Mouse (Mus musculus): ENCODE measurements at regions not wholly inside any gene's neighbourhood (a gene's known extent, or its start where the extent isn't known, plus 50 kb on each side); places are given as distances from the start of the nearest gene placed in this dataset.

DNA sequence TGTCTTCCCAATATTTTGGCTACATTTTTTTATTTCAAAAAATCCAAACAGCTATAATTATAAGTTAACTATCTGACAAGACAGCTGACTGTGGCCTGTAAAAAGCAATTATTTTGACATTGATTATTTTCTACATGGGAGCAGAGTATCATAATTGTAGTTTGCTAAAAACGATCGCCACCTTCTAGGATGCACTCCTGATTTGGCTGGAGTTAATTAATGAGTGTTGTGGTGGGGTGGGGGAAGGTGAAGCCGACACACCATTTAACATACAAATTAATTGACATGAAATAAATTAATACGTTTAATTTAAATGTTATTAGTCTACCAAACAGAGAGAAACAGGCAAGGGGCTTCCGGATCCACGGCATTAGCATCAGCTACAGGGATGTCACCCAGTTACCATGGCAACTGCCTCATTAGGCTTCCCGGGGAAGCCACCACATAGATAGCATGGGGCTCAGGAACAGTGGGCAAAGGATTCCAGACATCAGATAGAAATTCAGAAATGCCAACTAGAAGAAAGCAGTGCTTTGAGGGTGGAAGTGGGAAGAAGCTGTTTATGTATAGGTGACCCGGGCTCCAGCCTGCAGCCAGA is 255.9 kb downstream of the Prdm2 start:
- no peaks in the 10 kb centered on the region for H3K27me3 ChIP-seq (ENCODE audit: control insufficient read depth, insufficient read depth, low read length)
- no peak overlapping the region for H3K27ac ChIP-seq (replicated peaks in 1 of 2; ENCODE audit: control insufficient read depth in 1 of 2, insufficient read depth in 1 of 2, low read depth in 2 of 2, low read length in 2 of 2)
- H3K9me3 ChIP-seq (ENCODE audit: control insufficient read depth, low read length), result no peaks in the 10 kb centered on the region
- no peaks in the 10 kb centered on the region for H3K36me3 ChIP-seq (ENCODE audit: control insufficient read depth, insufficient read depth, low read length)
- 68% methylated on average over 8 of the region's 8 CpGs for WGBS
- H3K4me2 ChIP-seq (ENCODE audit: low read length), result no peak overlapping the region
- ATAC-seq (ENCODE audit: insufficient number of reproducible peaks, insufficient read depth, low FRiP score, low read depth), result no peak
- H3K4me1 ChIP-seq (ENCODE audit: control insufficient read depth in 2 of 2, insufficient read depth in 2 of 2, low read length in 2 of 2), result no peaks in the 10 kb centered on the region
- H3K9ac ChIP-seq (ENCODE audit: low read length), result no peak overlapping the region
- no peak overlapping the region for H3K4me3 ChIP-seq (ENCODE audit: control insufficient read depth in 1 of 2, insufficient read depth in 1 of 2, low read depth in 1 of 2, low read length in 2 of 2)

DNA sequence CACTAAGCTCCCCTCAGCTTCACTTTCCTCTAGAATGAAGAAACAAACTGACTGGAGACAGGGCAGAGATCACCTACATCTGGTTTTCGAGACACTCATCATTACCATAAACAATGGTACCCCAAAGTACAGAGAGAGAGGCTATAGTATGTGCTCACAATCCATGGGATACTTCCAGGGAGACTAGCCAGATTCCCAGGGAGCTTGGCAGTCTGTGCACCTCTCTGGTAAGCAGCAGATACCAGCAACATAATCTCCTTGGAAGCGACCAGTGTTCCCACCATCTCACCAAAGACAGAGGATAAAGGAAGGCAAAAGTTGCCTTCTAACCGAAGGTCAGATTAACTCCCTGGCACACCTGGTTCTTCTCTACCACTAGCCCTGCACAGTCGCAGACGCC is 256.4 kb downstream of the Prdm2 start:
- H3K9ac ChIP-seq (ENCODE audit: low read length), result no peak overlapping the region
- 67% methylated on average over 5 of the region's 5 CpGs for WGBS

DNA sequence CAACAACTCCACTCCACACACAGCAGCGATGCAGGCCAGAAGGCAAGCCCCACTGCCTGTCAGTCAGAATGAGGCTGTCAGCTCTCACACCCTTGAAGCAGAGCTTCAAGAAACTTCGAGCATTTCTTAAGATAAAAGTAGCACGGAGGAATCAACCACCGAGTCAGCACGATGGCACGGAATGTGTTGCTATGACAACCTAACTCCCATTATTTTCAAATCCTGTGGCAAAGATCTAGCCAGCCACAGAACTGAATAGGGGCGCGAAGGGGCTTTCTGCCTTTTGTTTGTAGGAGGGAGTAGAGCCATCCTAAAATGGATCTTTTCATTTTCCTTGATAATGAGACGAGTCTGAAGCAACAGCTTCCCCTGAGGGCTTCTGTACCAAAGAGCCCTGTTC is 259.1 kb downstream of the Prdm2 start:
- no peak for ATAC-seq (ENCODE audit: insufficient number of reproducible peaks, insufficient read depth, low FRiP score, low read depth)
- WGBS, result 63% methylated on average over 9 of the region's 9 CpGs

More for the DNA sequence above, 256.4 kb downstream of the Prdm2 start:
- no peak overlapping the region for H3K4me3 ChIP-seq (ENCODE audit: control insufficient read depth in 1 of 2, insufficient read depth in 1 of 2, low read depth in 1 of 2, low read length in 2 of 2)
- no peaks in the 10 kb centered on the region for H3K27me3 ChIP-seq (ENCODE audit: control insufficient read depth, insufficient read depth, low read length)
- no peaks in the 10 kb centered on the region for H3K9me3 ChIP-seq (ENCODE audit: control insufficient read depth, low read length)
- H3K4me2 ChIP-seq (ENCODE audit: low read length), result no peak overlapping the region
- no peak overlapping the region for H3K27ac ChIP-seq (replicated peaks in 1 of 2; ENCODE audit: control insufficient read depth in 1 of 2, insufficient read depth in 1 of 2, low read depth in 2 of 2, low read length in 2 of 2)
- H3K36me3 ChIP-seq (ENCODE audit: control insufficient read depth, insufficient read depth, low read length), result no peaks in the 10 kb centered on the region
- H3K4me1 ChIP-seq (ENCODE audit: control insufficient read depth in 2 of 2, insufficient read depth in 2 of 2, low read length in 2 of 2), result no peaks in the 10 kb centered on the region
- no peak for ATAC-seq (ENCODE audit: insufficient number of reproducible peaks, insufficient read depth, low FRiP score, low read depth)

DNA sequence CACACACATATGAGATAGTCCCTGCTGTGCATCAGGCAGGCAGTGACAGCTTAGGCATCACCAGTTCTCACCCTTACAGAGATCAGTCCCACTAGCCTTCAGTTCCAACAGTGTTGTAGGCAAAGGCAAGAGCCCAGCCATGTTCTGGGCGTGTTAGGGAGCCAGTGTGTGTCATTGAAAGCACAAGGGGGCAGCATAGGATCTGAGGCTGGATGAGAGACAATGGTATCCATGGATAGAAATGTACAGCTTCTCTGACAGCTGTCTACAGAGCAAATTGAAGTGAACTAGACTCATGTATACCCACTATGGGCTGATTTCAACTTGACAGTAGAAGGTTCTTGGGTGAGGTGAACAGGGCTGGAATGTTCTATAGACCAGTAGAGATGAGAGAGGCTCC is 259.9 kb downstream of the Prdm2 start:
- Histone ChIP-seq H3K9ac (ENCODE audit: low read length) (no peak overlapping the region), H3K27me3 (ENCODE audit: control insufficient read depth, insufficient read depth, low read length) (no peaks in the 10 kb centered on the region), H3K36me3 (ENCODE audit: control insufficient read depth, insufficient read depth, low read length) (no peaks in the 10 kb centered on the region), H3K4me2 (ENCODE audit: low read length) (no peak overlapping the region), H3K9me3 (ENCODE audit: control insufficient read depth, low read length) (no peaks in the 10 kb centered on the region), H3K4me3 (ENCODE audit: control insufficient read depth in 1 of 2, insufficient read depth in 1 of 2, low read depth in 1 of 2, low read length in 2 of 2) (no peak overlapping the region), H3K4me1 (ENCODE audit: control insufficient read depth in 2 of 2, insufficient read depth in 2 of 2, low read length in 2 of 2) (no peaks in the 10 kb centered on the region), H3K27ac (replicated peaks in 1 of 2; ENCODE audit: control insufficient read depth in 1 of 2, insufficient read depth in 1 of 2, low read depth in 2 of 2, low read length in 2 of 2) (no peak overlapping the region)
- no peak for ATAC-seq (ENCODE audit: insufficient number of reproducible peaks, insufficient read depth, low FRiP score, low read depth)
- 45% methylated on average over 1 of the region's 1 CpGs for WGBS

More for the DNA sequence above, 259.1 kb downstream of the Prdm2 start:
- Histone ChIP-seq H3K9me3 (ENCODE audit: control insufficient read depth, low read length) (no peaks in the 10 kb centered on the region), H3K4me2 (ENCODE audit: low read length) (no peak overlapping the region), H3K36me3 (ENCODE audit: control insufficient read depth, insufficient read depth, low read length) (no peaks in the 10 kb centered on the region), H3K4me3 (ENCODE audit: control insufficient read depth in 1 of 2, insufficient read depth in 1 of 2, low read depth in 1 of 2, low read length in 2 of 2) (no peak overlapping the region), H3K4me1 (ENCODE audit: control insufficient read depth in 2 of 2, insufficient read depth in 2 of 2, low read length in 2 of 2) (no peaks in the 10 kb centered on the region), H3K9ac (ENCODE audit: low read length) (no peak overlapping the region), H3K27ac (replicated peaks in 1 of 2; ENCODE audit: control insufficient read depth in 1 of 2, insufficient read depth in 1 of 2, low read depth in 2 of 2, low read length in 2 of 2) (no peak overlapping the region), H3K27me3 (ENCODE audit: control insufficient read depth, insufficient read depth, low read length) (no peaks in the 10 kb centered on the region)

DNA sequence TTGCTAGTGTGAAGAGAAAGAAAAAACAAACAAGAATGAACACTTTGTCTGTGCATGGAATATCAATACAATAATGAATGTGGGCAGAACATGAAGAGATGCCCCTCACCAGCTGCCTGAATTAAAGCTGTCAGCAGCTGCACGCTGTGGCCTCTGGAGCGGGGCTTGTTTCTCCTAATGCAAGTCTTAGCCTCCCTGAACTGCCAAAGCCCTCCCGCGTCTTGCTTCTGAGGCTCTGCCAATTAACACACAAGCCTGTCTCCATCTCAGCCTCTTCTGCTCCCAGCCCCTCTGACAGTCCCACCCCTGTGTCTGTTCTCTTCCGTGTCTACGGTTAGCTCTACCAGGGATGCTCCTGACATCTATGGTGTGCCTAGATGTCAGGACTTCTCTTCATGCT is 265.1 kb downstream of the Prdm2 start:
- Histone ChIP-seq H3K4me3 (ENCODE audit: control insufficient read depth in 1 of 2, insufficient read depth in 1 of 2, low read depth in 1 of 2, low read length in 2 of 2) (no peak overlapping the region), H3K27ac (replicated peaks in 1 of 2; ENCODE audit: control insufficient read depth in 1 of 2, insufficient read depth in 1 of 2, low read depth in 2 of 2, low read length in 2 of 2) (no peak overlapping the region), H3K27me3 (ENCODE audit: control insufficient read depth, insufficient read depth, low read length) (no peaks in the 10 kb centered on the region), H3K9me3 (ENCODE audit: control insufficient read depth, low read length) (no peaks in the 10 kb centered on the region), H3K9ac (ENCODE audit: low read length) (no peak overlapping the region), H3K4me1 (ENCODE audit: control insufficient read depth in 2 of 2, insufficient read depth in 2 of 2, low read length in 2 of 2) (no peaks in the 10 kb centered on the region), H3K36me3 (ENCODE audit: control insufficient read depth, insufficient read depth, low read length) (no peaks in the 10 kb centered on the region), H3K4me2 (ENCODE audit: low read length) (no peak overlapping the region)
- 70% methylated on average over 6 of the region's 6 CpGs for WGBS
- ATAC-seq (ENCODE audit: insufficient number of reproducible peaks, insufficient read depth, low FRiP score, low read depth), result no peak

DNA sequence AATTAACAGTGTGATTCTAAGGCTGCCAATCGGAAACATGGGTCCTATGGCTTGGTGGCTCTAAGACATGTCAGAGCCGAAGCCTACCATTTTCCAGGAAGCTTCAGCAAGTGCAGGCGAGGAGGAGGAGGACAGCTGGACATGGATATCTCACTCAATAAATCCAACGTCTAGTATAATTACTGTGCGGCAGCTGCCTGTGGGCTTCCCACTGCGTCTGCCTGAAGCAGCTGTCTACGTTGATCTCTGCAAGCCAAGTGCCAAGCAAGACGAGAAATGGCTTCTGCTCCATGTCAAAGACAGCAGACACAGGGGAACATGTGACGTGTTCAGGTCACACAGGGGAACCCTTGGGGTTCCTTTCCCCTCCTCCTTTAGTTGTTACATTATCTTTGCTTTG is 279.2 kb downstream of the Prdm2 start:
- H3K4me1 ChIP-seq (ENCODE audit: control insufficient read depth in 2 of 2, insufficient read depth in 2 of 2, low read length in 2 of 2), result no peaks in the 10 kb centered on the region
- no peak overlapping the region for H3K4me3 ChIP-seq (ENCODE audit: control insufficient read depth in 1 of 2, insufficient read depth in 1 of 2, low read depth in 1 of 2, low read length in 2 of 2)
- 78% methylated on average over 9 of the region's 9 CpGs for WGBS
- no peak overlapping the region for H3K9ac ChIP-seq (ENCODE audit: low read length)
- no peak overlapping the region for H3K4me2 ChIP-seq (ENCODE audit: low read length)
- no peaks in the 10 kb centered on the region for H3K36me3 ChIP-seq (ENCODE audit: control insufficient read depth, insufficient read depth, low read length)
- no peak for ATAC-seq (ENCODE audit: insufficient number of reproducible peaks, insufficient read depth, low FRiP score, low read depth)
- H3K9me3 ChIP-seq (ENCODE audit: control insufficient read depth, low read length), result no peaks in the 10 kb centered on the region
- no peak overlapping the region for H3K27ac ChIP-seq (replicated peaks in 1 of 2; ENCODE audit: control insufficient read depth in 1 of 2, insufficient read depth in 1 of 2, low read depth in 2 of 2, low read length in 2 of 2)
- no peaks in the 10 kb centered on the region for H3K27me3 ChIP-seq (ENCODE audit: control insufficient read depth, insufficient read depth, low read length)

DNA sequence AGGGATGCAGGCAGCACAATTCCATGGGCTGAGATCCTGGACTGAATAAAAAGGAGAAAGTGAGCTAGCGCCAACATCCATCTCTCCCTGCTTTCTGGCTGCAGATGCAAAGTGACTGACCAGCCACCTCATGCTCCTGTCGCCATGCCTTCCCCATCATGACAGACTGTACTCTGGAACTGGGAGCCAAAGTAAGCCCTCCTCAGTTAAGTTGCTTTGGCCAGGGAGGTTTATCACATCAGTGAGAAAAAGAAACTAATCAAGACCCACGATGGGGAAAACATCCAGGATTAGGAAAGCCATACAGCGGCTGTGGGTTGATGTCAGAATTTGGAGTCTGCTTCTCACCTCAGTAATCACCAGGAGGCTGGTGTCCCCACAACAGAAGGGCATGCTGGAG is 283.6 kb downstream of the Prdm2 start:
- Histone ChIP-seq H3K27ac (replicated peaks in 1 of 2; ENCODE audit: control insufficient read depth in 1 of 2, insufficient read depth in 1 of 2, low read depth in 2 of 2, low read length in 2 of 2) (no peak overlapping the region), H3K4me3 (ENCODE audit: control insufficient read depth in 1 of 2, insufficient read depth in 1 of 2, low read depth in 1 of 2, low read length in 2 of 2) (no peak overlapping the region), H3K4me2 (ENCODE audit: low read length) (no peak overlapping the region), H3K4me1 (ENCODE audit: control insufficient read depth in 2 of 2, insufficient read depth in 2 of 2, low read length in 2 of 2) (peaks cover 0 to 2% of the 10 kb centered on the region in 2 experiments; a peak in 2 of 4 replicates), H3K9me3 (ENCODE audit: control insufficient read depth, low read length) (no peaks in the 10 kb centered on the region), H3K27me3 (ENCODE audit: control insufficient read depth, insufficient read depth, low read length) (no peaks in the 10 kb centered on the region), H3K36me3 (ENCODE audit: control insufficient read depth, insufficient read depth, low read length) (no peaks in the 10 kb centered on the region), H3K9ac (ENCODE audit: low read length) (no peak overlapping the region)
- ATAC-seq (ENCODE audit: insufficient number of reproducible peaks, insufficient read depth, low FRiP score, low read depth), result no peak
- WGBS, result 72% methylated on average over 4 of the region's 4 CpGs
